Mouse (Mus musculus): ENCODE data around the gene Dnase1l3. TPM values are rescaled to one million over a fixed set of nuclear protein-coding genes. Genes with fewer than 3 reads are reported as not detected.
A peak's percentile ranks its signal among the peaks of the same experiment; 100 is the strongest.
"Not testable (repeated sequence)": the region's sequence is repeated elsewhere in the genome, so short reads cannot be mapped to it uniquely, and the experiment has no call there.

Gene Dnase1l3
- total RNA-seq, 2 experiments from 2014 or later, result 0.10 TPM; not detected in 1

DNA sequence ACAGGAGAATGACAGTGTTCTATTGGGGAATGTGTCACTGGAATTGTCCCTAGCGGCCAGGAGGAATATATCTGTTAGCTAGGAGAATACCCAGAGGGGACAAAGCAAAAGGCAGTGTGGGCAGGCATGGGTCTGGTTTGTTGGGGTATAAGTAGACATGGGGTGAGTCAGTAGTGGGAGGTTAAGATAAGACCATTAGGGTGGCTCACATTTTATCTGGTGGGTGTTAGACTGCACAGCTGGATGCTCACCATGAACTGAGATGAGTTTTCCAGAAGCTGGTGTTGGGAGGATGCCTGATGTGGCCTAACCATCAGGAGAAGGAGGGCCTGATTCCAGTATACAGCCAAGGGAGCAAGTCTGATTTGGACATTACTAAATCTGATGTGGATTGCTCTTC lies 22.6 kb upstream of the Dnase1l3 start:
- intact Hi-C loops (cut with DNase I; ENCODE audit: low total_unique reads), result no loop called here
- no peak for DNase-seq

DNA sequence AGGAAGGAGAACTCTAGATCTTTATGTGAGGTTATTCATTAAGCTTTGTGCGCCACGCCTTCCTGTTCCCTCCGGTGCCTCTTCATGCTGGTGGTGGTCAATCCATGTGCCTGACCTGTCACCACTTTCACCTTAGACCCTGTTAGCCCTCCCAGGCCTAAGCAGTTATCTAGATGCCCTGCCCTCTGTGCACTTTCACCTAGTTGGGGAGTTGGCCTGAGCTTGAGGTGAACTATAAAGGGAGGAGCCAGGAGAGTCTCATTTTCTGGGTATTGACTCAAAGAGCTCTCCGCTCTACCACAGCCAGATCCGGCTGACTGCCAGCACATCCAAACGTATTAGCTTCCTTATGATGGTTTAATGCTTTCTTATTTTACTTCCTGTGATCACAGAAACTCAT lies 21.9 kb upstream of the Dnase1l3 start:
- DNase-seq, result no peak
- intact Hi-C loops (cut with DNase I; ENCODE audit: low total_unique reads), result no loop called here

DNA sequence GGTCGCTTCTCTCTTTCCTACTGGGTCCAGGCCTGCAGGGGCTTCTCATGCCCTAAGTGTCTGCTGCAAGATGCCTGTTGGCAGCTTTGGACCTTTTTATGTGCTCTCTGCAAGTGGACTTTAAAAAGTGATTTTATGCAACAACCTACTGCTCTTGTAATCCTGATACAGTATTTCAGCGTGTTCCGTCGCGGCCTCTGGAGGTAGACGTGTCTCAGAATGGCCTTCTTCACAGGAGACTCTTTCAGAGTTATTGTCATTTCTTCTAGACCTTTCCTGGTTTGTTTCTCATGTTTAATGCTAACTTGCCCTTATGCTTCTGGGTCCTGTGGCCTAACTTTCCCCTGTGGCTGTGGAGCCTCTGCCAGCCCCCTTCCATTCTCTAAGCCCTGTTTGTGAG lies 21.4 kb upstream of the Dnase1l3 start:
- DNase-seq, result no peak
- intact Hi-C loops (cut with DNase I; ENCODE audit: low total_unique reads), result no loop called here

DNA sequence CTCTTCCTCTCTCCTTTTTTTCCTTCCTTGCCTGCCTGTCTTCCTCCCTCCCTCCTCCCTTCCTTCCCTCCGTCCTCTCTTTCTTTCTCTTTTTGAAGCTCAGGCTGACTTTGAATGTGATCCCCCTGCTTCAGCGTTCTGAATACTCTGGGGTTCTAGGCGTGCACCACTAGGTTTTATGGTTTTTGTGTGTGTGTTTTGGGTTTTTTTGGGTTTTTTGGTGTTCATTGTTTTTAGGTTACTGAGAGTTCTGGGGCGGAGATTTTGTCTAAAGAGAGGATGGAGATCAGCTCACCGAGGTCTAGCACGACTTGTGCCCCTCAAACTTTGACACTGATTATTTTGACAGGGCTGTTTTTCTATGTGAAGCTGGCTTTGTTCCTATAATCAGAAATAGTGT lies 17.6 kb upstream of the Dnase1l3 start:
- no peak for DNase-seq
- intact Hi-C loops (cut with DNase I; ENCODE audit: low total_unique reads), result no loop called here

DNA sequence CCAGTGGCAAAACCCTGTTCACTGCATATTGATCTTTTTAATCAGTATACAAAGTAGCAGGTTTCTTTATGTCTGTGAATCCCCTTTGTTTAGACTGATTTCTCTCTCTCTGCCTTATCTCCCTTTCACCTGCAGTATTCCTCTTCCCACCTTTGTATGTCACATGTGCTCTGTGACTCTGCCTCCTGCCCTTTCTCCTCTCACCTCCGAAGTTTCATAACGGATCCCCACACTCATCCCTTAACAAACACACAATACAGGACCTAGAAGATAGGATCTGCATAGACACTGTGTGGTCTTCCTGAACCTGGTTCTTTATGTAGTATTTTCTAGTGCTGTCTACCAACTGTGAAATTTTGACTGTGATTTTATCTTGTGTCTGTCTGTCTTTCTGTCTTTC lies 16.9 kb upstream of the Dnase1l3 start:
- DNase-seq, result no peak
- intact Hi-C loops (cut with DNase I; ENCODE audit: low total_unique reads), result no loop called here

DNA sequence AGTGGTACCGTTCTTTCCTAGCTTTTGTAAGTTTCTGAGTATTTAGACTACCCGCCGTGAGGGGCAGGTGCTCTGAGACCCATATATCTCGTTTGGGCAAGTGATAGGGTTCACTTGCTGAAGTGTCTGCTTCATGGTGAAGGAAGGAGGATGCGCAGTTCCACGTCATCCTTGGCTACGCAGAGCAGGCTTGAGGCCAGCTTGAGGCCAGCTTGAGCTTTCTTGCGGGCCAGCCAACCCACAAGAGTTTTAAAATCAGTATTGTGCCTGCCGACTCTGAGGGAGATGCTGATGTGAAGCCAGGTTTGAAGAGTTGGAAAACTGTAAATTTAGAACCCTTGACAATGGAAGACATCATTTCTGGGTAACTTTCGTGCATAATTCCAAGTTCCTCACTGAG lies 13.6 kb upstream of the Dnase1l3 start:
- DNase-seq, result no peak

DNA sequence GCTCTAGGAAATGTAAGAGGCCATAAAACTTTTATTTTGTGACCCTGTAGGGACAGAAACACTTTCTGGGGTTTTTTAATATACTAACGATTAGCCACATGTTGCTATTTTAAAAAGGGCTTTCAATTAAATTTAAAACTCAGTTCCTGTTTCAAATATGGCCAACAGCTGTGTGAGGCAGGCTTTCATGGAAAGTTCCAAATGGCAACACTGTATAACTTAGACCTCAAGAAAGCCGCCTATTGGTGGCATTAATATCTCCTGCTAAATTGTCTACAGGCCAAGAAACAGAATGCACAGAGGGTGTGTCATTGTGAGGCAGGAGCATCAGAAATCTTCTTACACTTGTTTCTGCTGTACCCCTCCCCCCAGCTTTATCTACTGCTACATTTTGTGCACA lies 13.1 kb upstream of the Dnase1l3 start:
- intact Hi-C loops (cut with DNase I; ENCODE audit: low total_unique reads), result no loop called here
- no peak for DNase-seq

More for the DNA sequence above, 13.6 kb upstream of the Dnase1l3 start:
- intact Hi-C loops (cut with DNase I; ENCODE audit: low total_unique reads), result no loop called here

DNA sequence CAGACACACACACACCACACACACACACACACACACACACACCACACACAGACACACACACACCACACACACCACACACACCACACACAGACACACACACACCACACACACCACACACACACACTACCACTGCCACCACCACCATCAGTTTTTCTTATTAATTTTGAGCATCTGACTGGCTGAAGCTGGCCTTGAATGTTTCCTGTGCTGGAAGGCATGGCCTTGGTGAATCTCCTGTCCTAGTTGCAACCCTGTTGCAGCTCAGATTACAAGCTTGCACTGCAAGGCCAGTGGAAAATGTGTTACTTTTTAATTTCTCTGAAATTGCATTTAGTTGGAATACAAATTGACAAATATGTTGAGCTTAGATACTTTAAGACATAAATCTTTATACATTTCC lies 12.7 kb upstream of the Dnase1l3 start:
- no peak for DNase-seq
- intact Hi-C loops (cut with DNase I; ENCODE audit: low total_unique reads), result no loop called here

DNA sequence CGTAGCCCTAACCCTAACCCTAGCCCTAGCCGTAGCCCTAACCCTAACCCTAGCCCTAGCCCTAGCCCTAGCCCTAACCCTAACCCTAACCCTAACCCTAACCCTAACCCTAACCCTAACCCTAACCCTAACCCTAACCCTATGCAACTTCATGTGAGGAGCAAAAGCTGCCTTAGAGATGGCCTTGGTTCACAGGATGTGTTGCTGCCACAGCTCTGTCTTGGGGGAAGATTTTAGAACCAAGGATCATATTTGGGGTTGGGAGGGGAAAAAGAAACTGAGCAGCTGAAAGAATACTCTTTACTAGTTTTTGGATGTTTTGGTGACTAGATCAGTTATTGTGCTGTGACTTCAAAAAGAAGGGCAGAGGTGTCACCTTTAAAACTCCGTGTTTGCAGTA lies 11.7 kb upstream of the Dnase1l3 start:
- intact Hi-C loops (cut with DNase I; ENCODE audit: low total_unique reads); DNase-seq: not testable (repeated sequence)

DNA sequence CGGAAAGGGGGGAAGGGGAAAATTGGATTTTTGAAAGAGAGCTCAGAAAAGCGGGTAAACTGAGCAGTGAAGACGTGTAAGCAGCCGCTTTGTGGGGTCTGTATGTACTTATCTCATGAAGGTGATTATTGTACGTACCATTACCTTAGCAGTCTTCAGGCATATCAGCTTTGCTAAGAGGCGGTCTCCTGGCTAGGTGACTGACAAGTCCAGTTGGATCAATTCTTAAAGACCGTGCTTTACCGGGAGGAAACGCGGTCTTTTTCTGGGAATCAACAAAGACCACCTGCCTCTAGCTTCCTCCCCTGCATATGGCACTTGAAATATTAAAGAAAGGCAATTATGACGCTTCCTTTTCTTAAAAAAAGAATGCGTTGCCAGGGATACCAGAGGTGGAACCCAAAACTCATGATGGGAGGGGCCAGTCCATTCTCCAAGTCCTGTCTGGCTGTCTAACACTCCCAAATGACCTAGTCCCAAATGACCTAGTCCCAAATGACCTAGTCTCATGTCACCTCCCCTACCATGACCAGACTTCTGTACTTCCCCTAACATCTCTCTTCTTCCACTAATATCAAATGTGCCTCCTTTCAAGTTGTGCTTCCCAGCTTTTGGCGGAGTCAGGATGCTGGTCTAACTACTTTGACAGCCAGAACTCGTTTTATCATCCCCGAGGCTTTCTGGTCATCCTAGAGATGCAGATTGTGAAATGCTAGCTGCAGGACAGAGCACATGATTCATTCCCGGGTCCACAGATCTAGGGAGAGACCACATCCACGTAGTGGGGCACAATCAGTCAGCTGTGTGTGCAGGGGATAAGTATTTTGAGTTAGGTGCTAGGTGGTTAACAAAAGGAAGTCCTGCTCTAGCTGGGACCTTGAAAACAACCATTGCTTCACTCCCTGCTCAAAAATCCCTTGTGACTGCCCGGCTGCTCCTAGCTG lies 9.6 kb upstream of the Dnase1l3 start:
- no peak for DNase-seq
- intact Hi-C loops (cut with DNase I; ENCODE audit: low total_unique reads), result no loop called here

DNA sequence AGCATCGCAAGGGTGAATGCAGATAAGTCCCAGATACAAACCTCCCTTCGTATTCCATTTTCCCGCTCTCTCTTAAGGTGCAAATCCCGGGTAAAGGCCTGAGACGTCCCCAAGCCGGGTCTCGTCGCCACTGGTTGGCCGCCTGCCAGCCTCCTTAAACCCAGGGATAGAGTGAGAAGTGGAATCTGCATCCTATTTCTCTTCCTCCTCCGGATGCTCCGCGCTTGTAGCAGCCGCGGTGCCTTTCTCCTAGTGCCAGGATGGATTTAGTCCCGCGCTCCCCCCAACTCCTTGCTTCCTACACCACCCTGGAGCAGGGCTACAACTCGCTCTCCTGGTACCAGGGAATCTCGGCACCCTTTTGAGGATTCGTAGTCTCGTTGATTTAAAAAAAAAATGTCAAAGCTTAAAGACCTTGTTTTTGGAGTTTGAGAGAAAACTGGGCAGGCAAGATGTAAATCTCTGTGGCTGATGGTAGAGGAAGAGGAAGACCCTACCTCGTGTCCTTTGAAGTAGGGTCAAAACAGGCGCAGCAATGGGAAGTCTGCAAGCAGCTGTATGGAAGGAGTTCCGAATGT lies 8.8 kb upstream of the Dnase1l3 start:
- intact Hi-C loops (cut with DNase I; ENCODE audit: low total_unique reads), result no loop called here
- DNase-seq, result peak; percentile 44

DNA sequence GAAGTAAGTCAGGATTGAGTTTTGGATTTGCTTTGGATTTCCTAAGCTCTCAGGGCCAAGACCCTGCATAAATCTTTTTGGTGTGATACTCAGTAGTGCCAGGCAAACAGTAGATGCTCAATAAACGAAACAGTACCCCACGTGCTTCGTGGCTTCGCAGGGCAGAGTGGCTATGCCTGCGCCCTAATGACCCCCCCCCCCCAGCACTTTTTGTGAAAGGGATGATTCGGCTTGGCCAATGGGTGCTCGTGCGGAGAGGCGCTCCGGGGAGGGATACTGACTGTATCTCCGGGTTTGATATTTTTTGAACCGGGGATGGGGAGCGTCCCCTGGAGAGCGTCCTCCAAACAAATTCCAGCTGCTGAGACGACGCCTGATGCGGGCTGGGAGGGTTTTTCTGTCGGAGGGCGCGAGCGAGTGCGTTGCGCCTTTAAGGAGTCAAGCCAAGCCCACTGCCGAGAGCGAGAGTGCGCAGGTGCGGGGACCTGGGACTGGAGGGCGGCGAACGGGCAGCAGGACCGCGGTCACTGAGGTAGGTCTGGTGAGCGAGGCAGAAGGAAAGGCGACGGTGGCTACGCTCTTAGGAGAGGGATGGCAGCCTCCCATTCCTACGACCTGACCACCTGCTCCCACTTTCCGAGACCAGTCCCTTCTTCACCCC lies 8.2 kb upstream of the Dnase1l3 start, which contains the start of gene Abhd6:
Gene Abhd6, plus strand, starts transcription at position 471 of the 661 bp plus-strand sequence.
- intact Hi-C loops (cut with DNase I; ENCODE audit: low total_unique reads), result no loop called here

DNA sequence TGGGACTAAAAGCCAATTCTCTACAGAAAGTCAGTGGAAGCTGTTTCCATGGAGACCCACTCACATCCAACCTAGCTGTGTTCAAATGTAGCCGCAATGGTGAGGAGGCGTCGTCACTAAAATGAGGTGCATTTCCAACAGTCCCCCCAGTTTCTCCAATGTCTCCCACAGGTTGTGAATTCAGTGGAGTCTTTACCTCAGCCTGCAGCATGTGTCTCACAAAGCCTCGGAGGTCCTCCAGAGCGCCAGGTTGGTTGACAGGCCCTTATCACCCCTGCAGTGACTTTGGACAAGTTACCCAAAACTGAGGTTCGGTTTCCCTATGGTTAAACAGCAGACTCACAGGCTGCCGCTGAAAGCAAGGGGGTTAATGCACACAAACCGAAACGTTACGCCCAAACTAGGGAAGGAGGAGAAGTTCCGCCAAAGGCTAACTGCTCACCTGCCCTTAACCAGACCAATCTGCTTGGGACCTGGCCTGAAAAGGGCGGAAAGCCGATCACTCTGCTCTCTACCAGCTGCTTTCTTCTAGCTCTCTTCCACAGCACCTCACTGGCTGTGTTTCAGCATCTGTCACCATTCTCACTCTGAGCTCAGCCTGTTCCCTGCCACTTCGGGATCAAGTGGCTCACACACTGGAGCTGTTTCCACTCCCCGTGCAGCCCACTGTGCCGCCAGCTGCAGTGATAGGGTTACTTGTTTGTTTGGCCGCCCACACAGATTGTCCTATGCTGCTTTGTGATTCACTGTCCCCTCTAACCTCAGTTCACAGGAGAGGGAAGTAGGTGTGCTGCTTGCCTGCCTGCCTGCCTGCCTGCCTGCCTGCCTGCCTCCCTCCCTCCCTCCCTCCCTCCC lies 6.7 kb upstream of the Dnase1l3 start:
- DNase-seq, result no peak
- intact Hi-C loops (cut with DNase I; ENCODE audit: low total_unique reads), result no loop called here

More for the DNA sequence above, 8.2 kb upstream of the Dnase1l3 start, which contains the start of gene Abhd6:
- DNase-seq, result peak; percentile 79

DNA sequence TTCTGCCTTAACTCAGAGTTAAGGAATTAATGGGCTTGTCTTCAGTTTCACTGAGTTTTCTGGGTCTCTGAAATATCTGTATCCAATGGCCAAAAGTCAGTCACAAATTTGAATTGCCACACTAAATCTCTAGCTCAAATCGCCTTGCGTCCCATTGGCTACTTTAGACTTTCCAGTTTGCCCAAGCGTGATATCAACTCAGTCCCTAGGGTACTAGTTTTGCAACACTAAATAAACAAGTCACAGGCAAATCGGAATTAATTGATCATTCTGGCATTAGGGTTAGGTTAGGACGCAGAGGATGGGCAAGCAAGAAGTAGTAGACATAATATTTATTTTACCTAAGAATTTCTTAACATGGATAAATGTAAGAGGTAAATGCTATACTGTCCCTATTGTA lies 5.9 kb upstream of the Dnase1l3 start:
- intact Hi-C loops (cut with DNase I; ENCODE audit: low total_unique reads), result no loop called here
- DNase-seq, result no peak

DNA sequence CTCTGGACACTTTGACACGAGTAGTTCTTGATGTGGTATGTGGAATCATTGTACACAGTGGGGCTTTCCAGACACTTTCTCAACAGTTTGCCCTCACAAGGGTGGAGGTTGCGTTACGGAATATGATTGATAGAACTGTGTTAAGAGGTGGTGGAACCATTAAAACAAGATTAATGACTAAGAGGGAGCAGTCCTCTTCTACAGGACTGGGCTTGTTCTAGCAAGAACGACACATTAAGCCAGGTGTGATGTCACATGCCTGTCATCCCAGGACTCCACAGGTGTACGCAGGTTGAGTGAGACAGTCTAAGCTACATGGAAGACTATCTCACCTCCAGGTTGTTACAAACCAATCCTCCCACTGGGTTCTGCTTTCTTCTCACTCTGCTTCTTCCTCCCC lies 5.1 kb upstream of the Dnase1l3 start:
- no peak for DNase-seq
- intact Hi-C loops (cut with DNase I; ENCODE audit: low total_unique reads), result loop anchor here (5.0 kb wide), 1 partner anchor 43 kb away; no protein-coding TSS in a partner anchor

DNA sequence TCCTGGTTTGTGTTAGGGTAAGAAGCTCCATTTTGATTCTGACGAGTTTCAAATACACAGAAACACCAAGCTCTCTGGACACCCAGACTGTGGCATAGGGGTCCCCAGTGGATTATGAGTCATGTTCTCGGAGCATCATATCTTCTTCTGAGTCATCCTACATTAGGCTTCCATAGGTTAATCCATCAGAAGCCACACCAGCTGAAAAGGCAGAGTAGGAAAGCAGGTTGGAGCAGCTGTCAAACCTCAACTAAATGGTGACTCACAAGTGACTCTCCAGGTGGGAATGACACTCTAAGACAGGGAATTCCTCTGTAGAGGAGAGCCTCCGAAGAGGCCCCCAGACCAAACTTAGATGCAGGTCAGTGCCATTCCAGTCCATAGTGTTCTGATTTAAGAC lies 4.7 kb upstream of the Dnase1l3 start:
- DNase-seq, result no peak

DNA sequence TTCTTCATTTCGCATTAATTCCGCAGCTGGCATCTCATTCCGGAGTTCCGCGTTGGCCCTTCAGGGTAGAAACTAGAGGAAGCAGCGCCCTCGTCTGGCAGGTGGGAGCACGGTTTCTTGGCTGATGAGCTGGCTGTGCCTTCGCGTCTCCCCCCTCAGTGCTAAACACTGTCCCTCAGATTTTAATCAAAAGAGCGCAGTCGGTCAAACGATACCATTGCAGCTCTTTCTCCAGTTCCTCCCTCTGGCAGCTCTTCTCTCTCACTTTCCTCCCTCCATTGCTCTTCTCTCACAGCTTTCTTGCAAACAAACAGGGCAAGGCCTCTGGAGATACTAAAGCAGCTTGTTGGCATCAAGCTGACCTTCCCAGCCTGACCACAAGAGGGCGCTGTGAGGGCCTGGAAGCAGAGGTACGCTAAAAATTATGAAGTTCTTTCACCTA lies 2.9 kb upstream of the Dnase1l3 start:
- DNase-seq, result peak; percentile 87
- intact Hi-C loops (cut with DNase I; ENCODE audit: low total_unique reads), result loop anchor here (5.0 kb wide), 1 partner anchor 45 kb away; no protein-coding TSS in a partner anchor

More for the DNA sequence above, 4.7 kb upstream of the Dnase1l3 start:
- intact Hi-C loops (cut with DNase I; ENCODE audit: low total_unique reads), result loop anchor here (5.0 kb wide), 1 partner anchor 43 kb away; no protein-coding TSS in a partner anchor

DNA sequence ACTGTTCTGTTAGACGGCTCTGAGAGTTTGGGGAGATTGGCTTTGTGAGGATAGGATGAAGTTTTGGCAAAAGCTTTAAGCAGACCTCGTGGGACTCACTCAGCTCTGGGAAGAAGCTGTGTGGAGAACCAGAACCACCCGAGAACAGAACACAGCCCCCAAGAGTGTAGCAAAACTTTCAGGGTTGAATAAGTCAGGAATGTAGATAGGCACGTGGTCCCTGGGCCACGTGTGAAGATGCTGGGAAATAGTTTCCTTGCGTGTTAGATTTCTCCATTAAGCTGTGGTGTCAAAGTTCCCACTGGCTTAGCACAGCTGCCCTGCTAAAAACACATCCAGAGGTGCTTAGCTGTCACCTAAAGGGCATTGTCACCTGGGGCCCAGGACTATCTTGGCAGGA lies 2.2 kb downstream of the Dnase1l3 start:
- intact Hi-C loops (cut with DNase I; ENCODE audit: low total_unique reads), result loop anchor here (2.0 kb wide), 1 partner anchor 25 kb away; no protein-coding TSS in a partner anchor
- no peak for DNase-seq

DNA sequence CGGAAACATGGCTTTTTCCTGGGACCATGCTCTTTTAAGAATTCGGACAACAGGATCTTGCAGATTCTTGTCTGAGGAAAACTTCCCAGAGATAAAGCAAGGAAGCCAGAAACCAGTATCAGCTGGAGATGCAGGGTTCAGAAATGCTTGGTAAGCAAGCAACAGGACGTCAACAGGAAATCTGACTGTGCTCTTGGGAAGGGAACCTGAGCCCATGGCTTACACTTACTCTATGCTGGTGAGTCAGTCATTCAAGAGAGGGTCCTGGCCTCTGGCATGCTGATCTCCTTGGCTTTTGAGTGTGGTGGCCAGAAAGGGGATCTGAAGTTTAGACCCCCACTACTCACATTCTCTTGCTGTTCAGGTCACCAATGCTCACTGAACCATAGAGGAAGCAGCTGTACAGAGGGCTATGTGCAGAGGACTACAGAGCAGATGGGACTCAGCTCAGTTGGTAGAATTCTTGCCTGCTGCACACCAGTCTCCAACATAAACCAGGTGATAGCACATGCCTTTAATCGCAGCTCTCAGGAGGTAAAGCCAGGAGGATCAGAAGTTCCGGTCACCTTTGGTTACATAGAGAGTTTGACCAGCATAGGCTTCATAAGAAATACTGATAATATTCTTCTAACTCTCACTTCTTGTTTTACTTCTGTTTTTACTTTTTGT lies 3.1 kb downstream of the Dnase1l3 start:
- intact Hi-C loops (cut with DNase I; ENCODE audit: low total_unique reads), result no loop called here
- DNase-seq, result no peak
